Mouse (Mus musculus) CH12.LX (cell line): Measurements from ENCODE around the gene Zfp382. TPM values are rescaled to one million over a fixed set of nuclear protein-coding genes. Genes with fewer than 3 reads are reported as not detected.

Source experiments
- DNase-seq: peaks from one replicate; pipeline ENCODE4 v3.0.0-alpha.2; 2013; ENCODE audit errors: extremely low read depth
- H3K27ac ChIP-seq: 2 replicates; pipeline ENCODE4 v1.5.1; 2012; ENCODE audit warnings: low read depth, mild to moderate bottlenecking, control low read depth, moderate library complexity; ENCODE audit not compliant: insufficient read depth
- H3K27me3 ChIP-seq: replicated peaks from 2 replicates; pipeline ENCODE3; 2012; ENCODE audit warnings: inconsistent platforms
- H3K36me3 ChIP-seq, 2 experiments: replicated peaks in 1 of 2; 2 replicates each; pipeline versions ENCODE3 to v1.6.1; 2012; ENCODE audit warnings: inconsistent platforms in 1 of 2, low read length in 1 of 2, mild to moderate bottlenecking in 1 of 2, mixed read lengths in 1 of 2, moderate library complexity in 1 of 2; ENCODE audit not compliant: control insufficient read depth in 1 of 2, insufficient read depth in 1 of 2
- H3K4me1 ChIP-seq, 2 experiments: 2 replicates each; pipeline ENCODE4 v1.6.1; 2012; ENCODE audit warnings: inconsistent platforms in 1 of 2, moderate library complexity in 1 of 2; ENCODE audit not compliant: insufficient read depth in 2 of 2, control insufficient read depth in 1 of 2
- H3K4me2 ChIP-seq: 2 replicates; pipeline ENCODE4 v1.6.1; 2012; ENCODE audit warnings: low read depth, mild to moderate bottlenecking, control low read depth; ENCODE audit not compliant: poor library complexity, insufficient read depth, severe bottlenecking
- H3K4me3 ChIP-seq, 3 experiments: fragments of 150-350 bp in 1 of 3; sonication (generic) in 1 of 3; replicated peaks in 1 of 3; 2 replicates each; pipeline versions ENCODE3 to v1.5.1; 2011 to 2012; ENCODE audit warnings: low read depth in 2 of 3, low read length in 2 of 3, mild to moderate bottlenecking in 2 of 3, moderate library complexity in 2 of 3, control low read depth in 1 of 3, improper control_type of control experiment in 1 of 3, inconsistent platforms in 1 of 3, mixed read lengths in 1 of 3; ENCODE audit not compliant: poor library complexity in 1 of 3
- H3K79me2 ChIP-seq: replicated peaks from 2 replicates; pipeline ENCODE4 v1.6.1; 2012; ENCODE audit warnings: mild to moderate bottlenecking, moderate library complexity; ENCODE audit not compliant: control insufficient read depth, poor library complexity, insufficient read depth, severe bottlenecking; ENCODE audit errors: extremely low read depth
- H3K9ac ChIP-seq: 2 replicates; pipeline ENCODE4 v1.6.1; 2012; ENCODE audit warnings: low read depth, mild to moderate bottlenecking, control low read depth, moderate library complexity; ENCODE audit not compliant: insufficient read depth
- H3K9me3 ChIP-seq: replicated peaks from 2 replicates; pipeline ENCODE3; 2012; ENCODE audit warnings: low read length, inconsistent platforms, mixed read lengths
- CHD1 ChIP-seq: IDR thresholded peaks from 2 replicates; pipeline ENCODE4 v1.6.1; 2012; ENCODE audit warnings: low read depth, low read length, improper control_type of control experiment, inconsistent platforms
- E2F4 ChIP-seq: IDR thresholded peaks from 2 replicates; pipeline ENCODE4 v1.6.1; 2011; ENCODE audit warnings: low read depth, low read length, improper control_type of control experiment; ENCODE audit not compliant: insufficient replicate concordance
- ELF1 ChIP-seq: IDR thresholded peaks from 2 replicates; pipeline ENCODE4 v1.6.1; 2014; ENCODE audit warnings: low read depth, mild to moderate bottlenecking, inconsistent platforms, low read length, improper control_type of control experiment
- ETS1 ChIP-seq: conservative IDR thresholded peaks from 2 replicates; pipeline ENCODE4 v1.6.1; 2012; ENCODE audit warnings: low read depth, mild to moderate bottlenecking, inconsistent platforms, low read length, improper control_type of control experiment, moderate library complexity
- GABPA ChIP-seq: IDR thresholded peaks from 2 replicates; pipeline ENCODE4 v1.6.1; 2012; ENCODE audit warnings: low read depth, low read length, improper control_type of control experiment, inconsistent platforms; ENCODE audit not compliant: insufficient replicate concordance
- HCFC1 ChIP-seq: IDR thresholded peaks from 2 replicates; pipeline ENCODE4 v1.6.1; 2012; ENCODE audit warnings: low read depth, mild to moderate bottlenecking, inconsistent platforms, low read length, improper control_type of control experiment
- IRF4 ChIP-seq: IDR thresholded peaks from 2 replicates; pipeline ENCODE4 v1.6.1; 2014; ENCODE audit warnings: low read depth, mild to moderate bottlenecking, inconsistent platforms, low read length, improper control_type of control experiment
- MAZ ChIP-seq: IDR thresholded peaks from 2 replicates; pipeline ENCODE4 v1.6.1; 2012; ENCODE audit warnings: low read depth, mild to moderate bottlenecking, inconsistent platforms, low read length, improper control_type of control experiment, moderate library complexity
- MYC ChIP-seq: IDR thresholded peaks from 2 replicates; pipeline ENCODE4 v1.6.1; 2011; ENCODE audit warnings: low read depth, mild to moderate bottlenecking, improper control_type of control experiment, low read length
- PAX5 ChIP-seq: IDR thresholded peaks from 2 replicates; pipeline ENCODE4 v1.6.1; 2012; ENCODE audit warnings: low read length, inconsistent platforms, mixed read lengths
- POLR2AphosphoS2 ChIP-seq: IDR thresholded peaks from 2 replicates; pipeline ENCODE4 v1.6.1; 2011; ENCODE audit warnings: low read depth, low read length, improper control_type of control experiment
- RAD21 ChIP-seq: IDR thresholded peaks from 2 replicates; pipeline ENCODE4 v1.6.1; 2011; ENCODE audit warnings: low read depth, mild to moderate bottlenecking, low read length, improper control_type of control experiment, moderate library complexity
- RCOR1 ChIP-seq: conservative IDR thresholded peaks from 2 replicates; pipeline ENCODE4 v1.6.1; 2012; ENCODE audit warnings: low read depth, mild to moderate bottlenecking, inconsistent platforms, low read length, improper control_type of control experiment
- SMC3 ChIP-seq: IDR thresholded peaks from 2 replicates; pipeline ENCODE4 v1.6.1; 2011; ENCODE audit warnings: low read depth, low read length, improper control_type of control experiment
- TCF12 ChIP-seq: IDR thresholded peaks from 2 replicates; pipeline ENCODE4 v1.6.1; 2014; ENCODE audit warnings: low read depth, mild to moderate bottlenecking, inconsistent platforms, low read length, improper control_type of control experiment
- UBTF ChIP-seq: IDR thresholded peaks from 2 replicates; pipeline ENCODE4 v1.6.1; 2012; ENCODE audit warnings: low read depth, mild to moderate bottlenecking, inconsistent platforms, low read length, improper control_type of control experiment, moderate library complexity
- USF1 ChIP-seq: IDR thresholded peaks from 2 replicates; pipeline ENCODE4 v1.6.1; 2014; ENCODE audit warnings: low read depth, mild to moderate bottlenecking, inconsistent platforms, low read length, improper control_type of control experiment
- USF2 ChIP-seq: conservative IDR thresholded peaks from 2 replicates; pipeline ENCODE4 v1.6.1; 2011; ENCODE audit warnings: low read depth, low read length, improper control_type of control experiment
- ZC3H11A ChIP-seq: IDR thresholded peaks from 2 replicates; pipeline ENCODE4 v1.6.1; 2012; ENCODE audit warnings: low read depth, mild to moderate bottlenecking, inconsistent platforms, low read length, improper control_type of control experiment
- ZMIZ1 ChIP-seq: IDR thresholded peaks from 2 replicates; pipeline ENCODE4 v1.6.1; 2012; ENCODE audit warnings: low read depth, mild to moderate bottlenecking, inconsistent platforms, low read length, improper control_type of control experiment
- ZNF384 ChIP-seq: IDR thresholded peaks from 2 replicates; pipeline ENCODE4 v1.6.1; 2012; ENCODE audit warnings: low read depth, low read length, improper control_type of control experiment, inconsistent platforms
- dilution Hi-C: fragments of 300-500 bp; cut with MboI; formaldehyde crosslinking; loops from 2 replicates; pipeline ENCODE4 v1.14.3; 2020; ENCODE audit warnings: low sequenced_read_pairs; ENCODE audit not compliant: extremely low pct_unique_long_range_greater_than_20kb, extremely low pct_ligation_motif_present
- in situ Hi-C: fragments of 300-500 bp; cut with MboI; formaldehyde crosslinking; loops from 3 replicates; pipeline ENCODE4 v1.14.3; 2019; ENCODE audit warnings: low sequenced_read_pairs, low pct_ligation_motif_present, low pct_unique_long_range_greater_than_20kb, mixed read lengths
- polyA plus RNA-seq: library from polyadenylated mRNA; unstranded; fragments of >175 nt; gene quantifications from 2 replicates; pipeline ENCODE4 v1.2.1, GENCODE M21; 2012; ENCODE audit warnings: low read depth; ENCODE audit not compliant: insufficient read length
- total RNA-seq, 2 experiments: library from RNA; depleted of rRNA; stranded (reverse); fragments of 300-350 nt in 1 of 2; fragments of >200 nt in 1 of 2; gene quantifications; 2 replicates each; pipeline ENCODE4 v1.2.3; 2012 to 2014

Gene Zfp382
- total and polyA plus RNA-seq, 3 experiments, result 3.3 to 4.7 (median 4.7) TPM

DNA sequence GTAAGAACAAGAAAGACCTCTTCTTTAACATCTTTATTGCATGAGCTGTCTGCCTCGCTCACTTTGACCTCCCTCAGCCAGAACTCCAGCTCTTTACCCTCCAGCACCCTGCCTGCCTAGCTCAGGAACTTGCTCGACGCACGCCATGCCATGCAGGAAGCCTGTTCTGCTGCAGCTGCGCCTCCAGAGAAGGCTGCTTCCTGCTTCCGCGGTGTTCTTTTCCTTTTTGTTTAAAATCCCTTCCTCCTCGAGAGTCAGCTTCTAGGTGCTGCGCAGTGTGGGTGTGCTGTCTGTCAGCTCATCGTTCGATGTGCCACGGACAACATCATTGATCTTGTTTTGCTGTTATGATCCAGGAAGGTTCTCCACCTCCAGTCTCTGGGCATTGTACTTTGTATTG, 54.7 kb downstream of the Zfp382 start:
- Histone ChIP-seq H3K4me3 (no peak overlapping the region), H3K9me3 (no peaks in the 10 kb centered on the region), H3K4me1 (peaks cover 0 to 1% of the 10 kb centered on the region in 2 experiments; a peak in 3 of 4 replicates), H3K79me2 (no peaks in the 10 kb centered on the region), H3K4me2 (no peak overlapping the region), H3K36me3 (peaks cover 19 to 34% of the 10 kb centered on the region in 2 experiments), H3K27ac (no peak overlapping the region), H3K27me3 (no peaks in the 10 kb centered on the region), H3K9ac (no peak overlapping the region)
- dilution Hi-C loops, result no loop called here
- no peak for DNase-seq
- no peak for TF ChIP-seq E2F4
- no peak for TF ChIP-seq ETS1
- no peak for TF ChIP-seq GABPA
- TF ChIP-seq MAZ, result no peak
- no peak for TF ChIP-seq RAD21
- no peak for TF ChIP-seq HCFC1
- no peak for TF ChIP-seq PAX5
- in situ Hi-C loops, result no loop called here

GRCm38 (mm10) chr7:30178256-30178655, 56.5 kb downstream of the Zfp382 start:
- H3K4me2 ChIP-seq, result no peak overlapping the region
- DNase-seq, result no peak
- in situ Hi-C loops, result no loop called here
- H3K79me2 ChIP-seq, result no peaks in the 10 kb centered on the region
- H3K9ac ChIP-seq, result no peak overlapping the region
- peaks cover 19 to 35% of the 10 kb centered on the region in 2 experiments for H3K36me3 ChIP-seq
- dilution Hi-C loops, result no loop called here
- no peak overlapping the region for H3K4me3 ChIP-seq
- H3K9me3 ChIP-seq, result no peaks in the 10 kb centered on the region
- TF ChIP-seq ZNF384, result no peak
- TF ChIP-seq E2F4, result no peak
- no peak for TF ChIP-seq USF2
- TF ChIP-seq CHD1, result no peak
- no peak for TF ChIP-seq ZC3H11A
- no peak for TF ChIP-seq IRF4
- TF ChIP-seq RCOR1, result no peak
- no peak for TF ChIP-seq UBTF
- no peak for TF ChIP-seq TCF12
- no peak for TF ChIP-seq PAX5
- no peak for TF ChIP-seq USF1
- TF ChIP-seq POLR2AphosphoS2, result no peak
- TF ChIP-seq MYC, result no peak
- TF ChIP-seq ZMIZ1, result no peak
- TF ChIP-seq RAD21, result no peak
- no peak for TF ChIP-seq SMC3
- no peak for TF ChIP-seq ELF1
- TF ChIP-seq, all 38 proteins: peak for 0
- Histone ChIP-seq H3K4me1 (peaks cover 0 to 4% of the 10 kb centered on the region in 2 experiments; a peak in 3 of 4 replicates), H3K27ac (no peak overlapping the region), H3K27me3 (no peaks in the 10 kb centered on the region)
